Mouse (Mus musculus) hindbrain, embryonic 16.5 days (tissue): ENCODE results near the gene Tarbp1. TPM values are rescaled to one million over a fixed set of nuclear protein-coding genes. Genes with fewer than 3 reads are reported as not detected.

Source experiments
- ATAC-seq: fragments of 200-750 bp; cut with Nextera tagmentation; 2 replicates; pipeline ENCODE4 v1.8.0; 2017; ENCODE audit warnings: moderate TSS enrichment, moderate library complexity
- H3K27ac ChIP-seq: fragments of 300-500 bp; sonication (generic); 2 replicates; pipeline ENCODE4 v1.5.1; 2014; ENCODE audit warnings: low read depth, mild to moderate bottlenecking, control low read depth, low read length, moderate library complexity
- H3K27me3 ChIP-seq: fragments of 300-500 bp; sonication (generic); replicated peaks from 2 replicates; pipeline ENCODE4 v1.6.1; 2014; ENCODE audit warnings: low read length; ENCODE audit not compliant: control insufficient read depth, insufficient read depth
- H3K36me3 ChIP-seq: fragments of 300-500 bp; sonication (generic); 2 replicates; pipeline ENCODE4 v1.6.1; 2014; ENCODE audit warnings: mild to moderate bottlenecking, low read length, moderate library complexity, mixed read lengths; ENCODE audit not compliant: control insufficient read depth, insufficient read depth
- H3K4me1 ChIP-seq: fragments of 300-500 bp; sonication (generic); 2 replicates; pipeline ENCODE4 v1.6.1; 2014; ENCODE audit warnings: low read depth, low read length; ENCODE audit not compliant: control insufficient read depth, insufficient read depth
- H3K4me2 ChIP-seq: fragments of 300-500 bp; sonication (generic); 2 replicates; pipeline ENCODE4 v1.6.1; 2014; ENCODE audit warnings: mild to moderate bottlenecking, low read length, control low read depth, moderate library complexity
- H3K4me3 ChIP-seq: fragments of 300-500 bp; sonication (generic); 2 replicates; pipeline ENCODE4 v1.5.1; 2014; ENCODE audit warnings: mild to moderate bottlenecking, low read length, control low read depth, moderate library complexity
- H3K9ac ChIP-seq: fragments of 300-500 bp; sonication (generic); 2 replicates; pipeline ENCODE4 v1.6.1; 2014; ENCODE audit warnings: low read depth, mild to moderate bottlenecking, control low read depth, low read length, moderate library complexity
- H3K9me3 ChIP-seq: fragments of 300-500 bp; sonication (generic); 2 replicates; pipeline ENCODE4 v1.6.1; 2014; ENCODE audit warnings: mild to moderate bottlenecking, low read length, moderate library complexity; ENCODE audit not compliant: control insufficient read depth
- WGBS: fragments of 180-500 bp; shearing (Covaris S2); extraction: QIAGEN DNeasy Blood & Tissue Kit; methylation state at CpG from one replicate; pipeline ENCODE4 v1.1.7; 2014; 5-methylcytosine and 5-hydroxymethylcytosine counted together
- polyA plus RNA-seq: library from polyadenylated mRNA; unstranded; fragments of >200 nt; fragmentation: Nextera tagmentation; extraction: Ambion mirVana; gene quantifications from 2 replicates; pipeline ENCODE4 v1.2.1, GENCODE M21; 2015

The Tarbp1 gene
- polyA plus RNA-seq, 1 experiment from 2014 or later: 1.2 TPM

DNA sequence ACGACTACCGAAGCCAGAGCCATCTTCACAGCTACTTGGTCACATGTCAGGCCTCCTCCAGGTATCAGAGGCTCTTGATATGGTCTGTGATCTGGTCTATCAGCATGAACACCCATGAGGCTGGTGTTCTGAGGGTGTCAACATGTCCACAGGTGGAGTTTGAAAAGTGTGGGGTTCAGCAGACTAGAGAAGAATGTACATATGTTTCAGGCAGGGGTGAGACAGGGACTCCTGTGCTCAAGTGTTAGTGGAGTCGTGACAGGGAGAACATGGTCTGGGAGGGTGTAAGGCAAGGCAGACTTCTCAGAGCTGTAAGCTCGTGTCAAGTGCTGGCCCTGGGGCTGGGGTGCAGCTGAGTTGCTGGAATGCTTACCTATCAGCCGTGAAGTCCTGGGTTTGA, 22.1 kb upstream of the Tarbp1 start:
- ATAC-seq: no peak
- WGBS: 81% methylated on average over 5 of the region's 5 CpGs
- H3K9me3 ChIP-seq: no peaks in the 10 kb centered on the region

DNA sequence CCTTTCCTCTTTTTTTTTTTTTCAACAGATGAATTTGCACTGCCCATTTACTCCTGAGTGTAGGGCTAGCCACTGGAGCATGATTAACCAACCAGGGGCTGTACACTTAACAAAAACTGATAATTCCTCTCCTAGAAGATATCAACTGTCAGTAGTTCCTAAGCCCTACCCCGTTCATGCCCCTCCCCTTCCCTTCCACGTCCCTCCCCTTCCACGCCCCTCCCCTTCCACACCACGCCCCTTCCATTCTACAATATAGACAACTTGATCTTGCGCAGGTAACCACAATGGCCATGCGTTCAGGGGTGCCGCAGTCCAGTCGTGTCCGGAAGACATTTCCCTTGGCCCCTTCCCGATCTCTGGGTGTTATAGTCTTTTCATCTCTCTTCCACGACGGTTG, 20.6 kb upstream of the Tarbp1 start:
- H3K4me2 ChIP-seq: no peak overlapping the region
- H3K4me1 ChIP-seq: peaks cover 11% of the 10 kb centered on the region
- no peak overlapping the region for H3K9ac ChIP-seq
- no peak for ATAC-seq
- no peak overlapping the region for H3K4me3 ChIP-seq
- H3K36me3 ChIP-seq: no peaks in the 10 kb centered on the region
- H3K27me3 ChIP-seq: no peaks in the 10 kb centered on the region
- H3K27ac ChIP-seq: no peak overlapping the region
- H3K9me3 ChIP-seq: no peaks in the 10 kb centered on the region
- WGBS: 84% methylated on average over 12 of the region's 12 CpGs

More for the DNA sequence above, 22.1 kb upstream of the Tarbp1 start:
- no peak overlapping the region for H3K4me3 ChIP-seq
- H3K9ac ChIP-seq: peak overlapping the region; percentile 47; the same call in 1 of the 2 replicates
- no peaks in the 10 kb centered on the region for H3K27me3 ChIP-seq
- H3K36me3 ChIP-seq: no peaks in the 10 kb centered on the region
- no peak overlapping the region for H3K4me2 ChIP-seq
- H3K27ac ChIP-seq: no peak overlapping the region
- H3K4me1 ChIP-seq: peaks cover 11% of the 10 kb centered on the region

DNA sequence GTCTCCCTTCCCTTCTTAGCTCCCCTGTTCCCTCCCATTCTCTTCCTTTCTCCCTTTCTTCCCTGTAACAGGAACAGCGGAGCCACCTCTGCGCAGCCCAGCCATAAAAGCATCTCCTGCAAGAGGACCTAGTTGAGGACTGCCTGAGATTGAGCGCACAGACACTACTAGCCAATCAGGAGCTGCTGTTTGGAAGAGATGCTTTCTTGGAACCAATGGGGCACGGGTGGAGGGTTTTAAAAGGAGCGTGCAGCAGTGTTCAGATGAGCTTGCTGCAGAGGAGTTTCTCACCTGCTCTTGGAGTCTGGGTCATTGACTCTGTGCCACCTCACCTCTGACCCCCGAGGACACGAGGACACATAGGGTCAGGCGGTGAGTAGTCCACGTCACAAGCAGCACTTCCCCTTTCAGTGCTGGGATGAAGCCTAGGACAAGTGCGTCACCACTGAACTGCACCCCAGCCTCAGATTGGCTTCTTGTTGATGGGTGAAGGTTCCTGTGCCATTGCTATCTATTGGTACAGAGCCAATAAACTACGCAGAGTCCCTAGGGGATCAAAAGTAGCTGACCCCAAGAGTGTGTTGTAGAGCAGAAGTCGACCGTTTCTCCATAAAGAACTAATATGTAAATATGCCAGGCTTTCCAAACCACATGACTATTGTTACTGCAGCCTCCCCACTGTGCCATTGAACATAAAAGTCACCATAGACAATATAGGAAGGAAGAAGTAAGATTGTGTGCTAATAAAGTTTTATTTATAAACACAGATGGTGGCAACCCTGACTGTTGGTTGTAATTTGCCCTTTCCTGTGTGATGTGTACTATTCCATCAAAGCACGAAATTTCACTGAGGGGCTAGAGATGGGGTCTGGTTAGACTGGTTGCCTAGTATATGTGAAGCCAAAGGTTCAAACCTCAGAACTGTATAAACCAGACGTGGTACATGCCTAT, 19.6 kb upstream of the Tarbp1 start:
- Histone ChIP-seq H3K4me3 (no peak overlapping the region), H3K27ac (no peak overlapping the region), H3K4me2 (no peak overlapping the region), H3K4me1 (peaks cover 11% of the 10 kb centered on the region), H3K27me3 (no peaks in the 10 kb centered on the region), H3K36me3 (no peaks in the 10 kb centered on the region), H3K9me3 (no peaks in the 10 kb centered on the region), H3K9ac (no peak overlapping the region)
- no peak for ATAC-seq
- 72% methylated on average over 15 of the region's 15 CpGs for whole genome bisulfite sequencing

DNA sequence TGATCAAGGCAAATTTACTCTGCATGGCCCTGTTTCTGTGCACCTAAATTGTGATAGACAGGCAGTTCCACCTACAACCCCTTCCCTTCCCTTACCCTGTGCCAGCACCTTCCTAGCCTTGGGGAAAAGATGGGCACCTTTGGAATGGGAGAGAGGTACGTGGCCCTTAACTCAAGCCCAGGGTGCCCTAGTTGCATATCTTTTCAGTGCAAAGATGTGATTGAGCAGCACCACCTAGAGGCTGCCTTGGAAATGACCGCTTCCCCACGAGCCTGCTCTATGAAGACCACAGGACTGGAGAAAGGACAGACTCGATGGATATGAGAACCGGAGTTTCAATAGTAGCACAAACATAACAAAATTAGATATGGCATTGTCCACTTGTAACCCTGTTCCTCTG, 8.1 kb upstream of the Tarbp1 start:
- H3K9ac ChIP-seq: no peak overlapping the region

GRCm38 (mm10) chr8:126482348-126482720, 7.5 kb upstream of the Tarbp1 start:
- ATAC-seq: no peak
- no peak overlapping the region for H3K4me2 ChIP-seq
- no peaks in the 10 kb centered on the region for H3K27me3 ChIP-seq
- 65% methylated on average over 2 of the region's 2 CpGs for WGBS
- H3K4me3 ChIP-seq: no peak overlapping the region
- H3K36me3 ChIP-seq: no peaks in the 10 kb centered on the region
- H3K9ac ChIP-seq: no peak overlapping the region
- H3K9me3 ChIP-seq: no peaks in the 10 kb centered on the region
- H3K4me1 ChIP-seq: no peaks in the 10 kb centered on the region
- H3K27ac ChIP-seq: no peak overlapping the region

More for the DNA sequence above, 8.1 kb upstream of the Tarbp1 start:
- 7% methylated on average over 5 of the region's 5 CpGs for WGBS
- ATAC-seq: peak; percentile 68; the same call in 1 of the 2 replicates
- H3K4me2 ChIP-seq: no peak overlapping the region
- H3K4me3 ChIP-seq: no peak overlapping the region
- H3K27me3 ChIP-seq: no peaks in the 10 kb centered on the region
- no peaks in the 10 kb centered on the region for H3K9me3 ChIP-seq
- no peak overlapping the region for H3K27ac ChIP-seq
- no peaks in the 10 kb centered on the region for H3K4me1 ChIP-seq
- no peaks in the 10 kb centered on the region for H3K36me3 ChIP-seq

- no peaks in the 10 kb centered on the region for H3K4me1 ChIP-seq
- no peaks in the 10 kb centered on the region for H3K27me3 ChIP-seq
- no peak overlapping the region for H3K4me2 ChIP-seq
- 40% methylated on average over 8 of the region's 8 CpGs for WGBS
- no peaks in the 10 kb centered on the region for H3K36me3 ChIP-seq
- no peak overlapping the region for H3K27ac ChIP-seq
- no peak overlapping the region for H3K4me3 ChIP-seq
- ATAC-seq: peak; percentile 61
- no peaks in the 10 kb centered on the region for H3K9me3 ChIP-seq
- no peak overlapping the region for H3K9ac ChIP-seq
These were observed 6.9 kb upstream of the Tarbp1 start for GRCm38 (mm10) chr8:126481494-126482347.

DNA sequence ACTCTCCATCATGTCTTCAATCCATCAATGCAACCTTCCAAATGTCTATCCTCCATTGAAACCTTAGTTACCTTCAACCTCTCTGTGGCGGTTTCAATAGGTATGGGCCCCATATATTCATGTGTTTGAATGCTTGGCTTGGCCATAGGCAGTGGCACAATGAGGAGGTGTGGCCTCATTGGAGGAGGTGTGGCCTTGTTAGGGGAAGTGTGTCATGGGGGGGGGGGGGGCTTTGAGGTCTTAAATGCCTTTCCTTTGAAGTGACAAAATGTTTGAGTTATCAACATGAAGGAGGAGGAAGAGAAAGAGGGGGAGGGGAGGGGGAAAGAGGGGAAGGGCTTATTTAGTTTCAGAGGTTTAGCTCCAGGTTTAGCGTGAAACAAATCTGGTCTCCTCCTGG, 5.5 kb upstream of the Tarbp1 start:
- ATAC-seq: no peak
- no peak overlapping the region for H3K4me2 ChIP-seq
- no peak overlapping the region for H3K27ac ChIP-seq
- no peaks in the 10 kb centered on the region for H3K27me3 ChIP-seq
- no peak overlapping the region for H3K4me3 ChIP-seq
- H3K9ac ChIP-seq: no peak overlapping the region
- no peaks in the 10 kb centered on the region for H3K36me3 ChIP-seq
- no peaks in the 10 kb centered on the region for H3K9me3 ChIP-seq
- H3K4me1 ChIP-seq: no peaks in the 10 kb centered on the region
- 74% methylated on average over 2 of the region's 2 CpGs for WGBS

DNA sequence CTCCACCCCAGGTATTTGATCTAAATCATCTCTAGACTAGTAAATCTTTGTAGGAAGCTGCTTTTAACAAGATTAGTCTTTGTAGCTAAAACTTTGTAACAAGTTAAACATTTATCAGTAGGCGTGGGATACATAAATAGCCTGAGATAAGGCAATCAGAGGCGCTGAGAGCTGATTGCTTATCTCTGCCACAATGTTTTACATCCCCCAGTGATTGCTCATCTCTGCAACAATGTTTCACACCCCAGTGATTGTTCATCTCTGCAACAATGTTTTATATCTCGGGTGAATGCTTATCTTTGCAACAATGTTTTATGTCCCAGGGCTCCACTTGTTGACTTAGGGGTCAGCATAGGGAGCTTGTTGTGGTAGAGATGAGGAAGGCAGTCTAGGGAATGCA, 3.8 kb upstream of the Tarbp1 start:
- Histone ChIP-seq H3K4me1 (peaks cover 4% of the 10 kb centered on the region), H3K9me3 (no peaks in the 10 kb centered on the region), H3K27ac (no peak overlapping the region), H3K36me3 (no peaks in the 10 kb centered on the region), H3K4me2 (no peak overlapping the region), H3K27me3 (no peaks in the 10 kb centered on the region), H3K9ac (no peak overlapping the region), H3K4me3 (no peak overlapping the region)
- no peak for ATAC-seq
- 58% methylated on average over 3 of the region's 3 CpGs for WGBS
